Comparison of ENCODE assay signal across 16 mouse cellular contexts in genomic region chr6:54098339-54098738, GRCm38 (mm10).
"Had no signal": no experiment of that assay in that cellular context is flagged by ENCODE, and none has a peak within 500 bp of the region (broad histone marks: within the 10 kb centered on the region; RNA-seq: fewer than 3 reads in every experiment).

No protein-coding gene starts in this region.

- DNase-seq: kidney, adult 8-10 months; kidney, postnatal 10 days; kidney, postnatal 4 days; left cerebral cortex, postnatal 4 days; liver, postnatal 0 days; lung, embryonic 14.5 days; right cerebral cortex, adult 18-20 months; right cerebral cortex, postnatal 14 days; right cerebral cortex, postnatal 4 days; thymus, postnatal 25 days had no signal

- H3K9me3 ChIP-seq: kidney, embryonic 15.5 days; limb, embryonic 12.5 days; limb, embryonic 15.5 days; megakaryocyte, embryonic 14.5 days; midbrain, embryonic 10.5 days; midbrain, embryonic 13.5 days had no signal

- H3K4me3 ChIP-seq: kidney, embryonic 15.5 days; limb, embryonic 12.5 days; limb, embryonic 15.5 days; megakaryocyte, embryonic 14.5 days; midbrain, embryonic 10.5 days; midbrain, embryonic 13.5 days had no signal

- H3K36me3 ChIP-seq: kidney, embryonic 15.5 days; limb, embryonic 12.5 days; limb, embryonic 15.5 days; midbrain, embryonic 10.5 days; midbrain, embryonic 13.5 days had no signal

- H3K27me3 ChIP-seq: kidney, embryonic 15.5 days; limb, embryonic 15.5 days; megakaryocyte, embryonic 14.5 days; midbrain, embryonic 13.5 days had no signal
